Mouse (Mus musculus): ENCODE data around the gene Atp5d.
A peak's percentile ranks its signal among the peaks of the same experiment; 100 is the strongest.

Gene Atp5d

DNA sequence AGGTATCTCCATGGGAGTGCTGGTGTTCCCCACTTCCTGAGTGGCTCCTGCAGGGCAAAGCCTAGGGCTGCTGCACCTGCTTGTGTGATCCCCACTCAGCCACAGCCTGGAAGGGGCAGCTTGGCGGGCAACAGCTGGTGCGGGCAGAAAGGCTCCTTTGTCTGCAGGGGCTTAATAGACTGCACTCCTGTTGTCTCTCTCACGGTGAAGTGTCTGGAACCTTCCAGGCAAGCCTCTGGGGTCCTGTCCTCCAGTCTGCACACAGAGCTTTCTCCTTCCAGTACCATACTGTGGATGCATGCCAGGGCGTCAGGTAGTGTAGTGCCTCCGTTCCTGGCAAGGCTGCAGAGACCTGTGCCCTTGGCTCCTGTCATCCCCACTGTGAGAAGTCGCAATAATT is 19.9 kb upstream of the Atp5d start:
- peak in 1 of 2 experiments; percentile 26 for DNase-seq

GRCm38 (mm10) chr10:80120146-80120545 is 18.3 kb upstream of the Atp5d start:
- DNase-seq = no peak

GRCm38 (mm10) chr10:80121639-80122038 is 16.8 kb upstream of the Atp5d start:
- DNase-seq = no peak

DNA sequence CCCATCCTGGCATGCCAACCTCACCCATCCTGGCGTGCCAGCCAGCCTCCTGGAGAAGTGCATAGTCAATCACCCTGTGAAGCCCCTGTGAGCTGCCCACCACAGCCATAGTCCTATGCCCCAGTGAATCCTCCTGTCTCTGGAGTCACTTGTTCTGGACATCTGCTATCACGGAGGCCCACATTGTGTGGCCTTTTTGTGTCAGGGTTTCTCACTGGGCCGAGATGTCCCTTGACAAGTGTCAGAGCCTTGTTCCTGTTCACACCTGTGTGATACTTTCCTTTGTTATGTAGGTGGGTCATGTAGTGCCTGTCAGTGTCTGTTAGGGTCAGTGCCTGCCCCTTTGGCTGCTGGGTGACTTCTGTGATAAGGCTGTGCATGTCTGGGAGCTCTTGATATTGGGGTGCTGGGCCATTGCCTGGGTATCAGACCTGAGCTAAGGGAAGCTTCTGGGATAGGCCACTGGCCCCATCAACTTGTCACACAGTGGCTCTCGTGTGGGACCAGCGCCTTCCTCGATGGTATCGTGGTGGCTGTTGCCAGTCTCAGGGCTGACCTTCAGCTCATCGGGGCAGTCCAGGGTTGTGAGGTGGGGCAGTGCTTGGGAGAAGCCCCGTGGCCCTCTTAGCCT is 14.4 kb upstream of the Atp5d start:
- no peak for DNase-seq

- no peak for DNase-seq
Measured at GRCm38 (mm10) chr10:80127920-80128319, 10.5 kb upstream of the Atp5d start.

DNA sequence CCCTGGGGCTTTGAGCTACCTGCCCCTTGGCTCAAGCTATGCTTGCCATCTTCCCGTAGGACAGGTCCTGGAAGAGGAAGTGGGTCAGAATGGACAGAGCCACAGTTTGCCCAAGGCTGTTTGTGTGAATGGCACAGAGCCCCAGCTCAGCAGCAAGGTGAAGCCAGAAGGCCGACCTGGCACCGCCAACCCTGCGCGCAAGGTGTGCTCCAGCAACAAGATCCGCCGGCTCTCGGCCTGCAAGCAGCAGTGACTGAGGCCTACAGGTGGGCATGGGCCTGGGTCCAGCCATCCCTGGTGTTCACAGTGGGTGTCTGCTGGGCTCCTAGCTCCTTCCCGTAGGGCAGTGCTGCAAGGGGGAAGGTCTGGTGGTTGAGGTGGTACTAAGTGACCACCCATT is 8.6 kb upstream of the Atp5d start:
- no peak for DNase-seq

DNA sequence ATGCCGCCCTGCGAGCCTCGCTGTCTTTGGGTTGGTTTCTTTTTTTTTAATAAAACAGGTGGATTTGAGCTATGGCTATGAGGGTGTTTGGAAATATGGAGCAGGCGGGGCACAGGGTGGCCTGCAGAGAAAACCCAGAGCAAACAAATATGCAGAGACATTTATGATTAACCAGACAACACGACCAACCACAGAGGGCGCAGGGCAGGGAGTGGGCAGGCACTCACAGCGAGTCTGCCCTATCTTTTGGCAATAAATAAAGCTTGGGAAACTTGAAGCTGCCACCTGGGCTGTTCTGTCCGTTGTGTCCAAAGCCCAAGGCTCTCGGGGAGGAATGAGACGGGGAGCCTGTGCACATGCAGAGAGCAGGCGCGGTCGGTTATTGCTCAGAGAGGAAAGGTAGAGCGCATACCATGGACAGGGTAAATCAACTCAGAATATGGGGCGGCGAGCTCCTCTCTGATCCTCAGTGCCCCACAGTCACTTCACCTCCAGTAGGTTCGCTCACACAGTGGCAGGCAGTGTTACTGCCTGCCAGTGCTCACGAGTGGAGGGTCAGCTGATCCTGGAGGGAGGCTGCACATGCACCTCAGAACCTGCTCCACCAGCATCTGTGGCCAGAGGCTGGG is 7.9 kb upstream of the Atp5d start:
- DNase-seq = no peak

DNA sequence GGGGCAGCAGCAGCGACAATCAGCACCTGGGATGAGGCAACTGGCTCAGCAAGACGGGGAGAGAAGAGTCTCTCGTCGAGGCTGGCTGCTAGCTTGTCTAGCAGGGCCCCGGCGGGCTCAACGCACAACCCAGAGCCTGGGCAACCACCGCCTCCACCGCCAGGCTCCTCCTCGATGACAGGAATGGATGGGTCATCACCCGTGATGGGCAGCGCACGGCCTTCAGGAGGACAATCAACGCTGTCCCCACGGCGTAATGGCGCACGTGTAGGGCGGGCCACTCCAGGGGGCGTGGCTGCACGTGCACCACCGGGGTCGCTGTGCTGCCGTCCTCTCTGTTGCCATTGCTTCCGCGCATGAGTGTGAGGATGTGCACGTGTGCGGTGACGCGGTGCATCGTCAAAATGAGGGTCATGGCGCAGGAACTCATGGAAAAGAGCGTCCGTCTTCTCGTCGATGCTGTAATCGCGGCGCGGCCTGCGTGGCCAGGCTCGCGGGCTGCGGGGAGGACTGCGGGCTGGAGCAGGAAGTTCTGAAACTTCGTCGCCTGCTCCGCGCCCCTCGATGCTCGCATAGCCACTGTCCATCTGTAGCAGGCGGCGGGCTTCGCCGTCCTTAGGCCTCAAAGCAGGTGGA is 7.0 kb upstream of the Atp5d start:
- peak in 1 of 2 experiments; percentile 28 for DNase-seq

- no peak for DNase-seq
Measured at GRCm38 (mm10) chr10:80131952-80132350, 6.5 kb upstream of the Atp5d start.

DNA sequence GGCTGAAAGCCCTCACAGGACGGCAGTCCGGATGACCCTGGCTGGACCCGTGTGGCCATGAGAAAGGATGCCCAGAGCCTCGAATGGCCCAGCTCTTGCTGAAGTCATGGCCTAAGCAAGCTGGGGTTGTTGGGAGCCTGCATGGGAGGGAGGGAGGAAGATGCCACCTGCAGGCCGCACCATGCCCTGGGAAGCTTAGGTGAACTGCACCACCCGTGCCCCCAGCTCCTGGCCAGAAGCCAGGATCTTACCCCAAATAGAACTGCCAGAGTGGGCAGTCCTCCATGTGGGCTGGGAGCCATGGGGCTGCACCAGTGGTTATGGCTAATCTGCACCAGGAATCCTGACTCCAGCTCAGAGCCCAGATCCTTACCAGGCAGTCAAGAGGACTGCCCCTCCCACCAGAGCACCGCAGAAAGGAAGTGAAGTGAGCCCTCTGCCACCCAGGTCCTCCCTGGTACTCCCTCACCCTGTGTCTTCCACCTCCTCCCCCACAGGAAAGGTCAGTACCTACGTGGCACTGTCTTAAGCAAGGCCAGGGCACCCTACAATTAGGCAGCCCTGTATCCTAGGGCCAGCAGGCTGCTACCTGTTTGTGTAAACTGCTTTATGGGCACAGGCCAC is 5.1 kb upstream of the Atp5d start:
- DNase-seq = peak in 1 of 2 experiments; percentile 47

DNA sequence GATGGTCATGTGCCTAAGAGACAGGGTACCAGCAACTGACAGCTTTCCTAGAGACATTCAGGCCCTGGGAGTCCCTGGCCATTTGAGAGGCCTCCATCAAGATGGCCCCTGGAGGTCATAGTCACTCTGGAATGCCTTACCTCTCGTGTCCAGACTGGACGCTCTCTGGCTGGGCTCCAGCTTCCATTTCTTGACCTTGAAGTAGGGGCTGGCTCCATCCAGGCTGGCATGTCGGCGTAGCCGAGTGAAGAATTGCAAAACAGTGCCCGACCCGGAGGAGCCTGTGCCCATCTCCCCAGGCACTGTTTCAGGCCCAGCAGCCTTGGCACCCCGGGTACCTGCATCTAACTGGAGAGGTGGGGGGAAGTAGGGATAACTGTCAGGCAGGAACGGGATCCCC is 4.0 kb upstream of the Atp5d start:
- no peak for DNase-seq

GRCm38 (mm10) chr10:80135161-80135560 is 3.3 kb upstream of the Atp5d start:
- no peak for DNase-seq

GRCm38 (mm10) chr10:80135641-80136040 is 2.8 kb upstream of the Atp5d start:
- no peak for DNase-seq

GRCm38 (mm10) chr10:80136179-80136951 is 2.1 kb upstream of the Atp5d start:
- DNase-seq = peak in 1 of 2 experiments; percentile 26

- DNase-seq = peak in 1 of 2 experiments; percentile 52
Measured at GRCm38 (mm10) chr10:80136952-80137625, 1.3 kb upstream of the Atp5d start.

- DNase-seq = peak in 1 of 2 experiments; percentile 32
Measured at GRCm38 (mm10) chr10:80137626-80138552, 543 bp upstream of the Atp5d start.

DNA sequence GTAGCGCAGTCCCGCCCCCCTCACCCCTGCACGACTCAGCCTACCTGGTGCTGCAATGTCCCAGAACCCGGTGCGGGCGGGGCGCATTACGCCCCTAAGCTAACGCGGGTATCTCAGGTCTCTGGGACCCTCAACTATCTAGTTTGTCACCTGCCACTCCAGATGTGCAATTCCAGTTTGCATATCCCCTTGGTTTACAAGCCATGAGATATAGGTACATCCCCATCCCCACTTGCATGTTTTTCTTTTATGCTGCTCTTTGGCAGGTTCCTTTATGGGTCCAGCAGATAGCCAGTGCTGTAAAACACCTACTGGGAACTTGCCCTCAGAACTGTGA is 975 bp downstream of the Atp5d start:
- DNase-seq = no peak

GRCm38 (mm10) chr10:80139975-80140665 is 1.7 kb downstream of the Atp5d start:
- DNase-seq = no peak

GRCm38 (mm10) chr10:80140666-80141035 is 2.2 kb downstream of the Atp5d start, which contains the start of gene Cbarp:
Gene Cbarp, minus strand, starts transcription at chr10:80140835.
- no peak for DNase-seq

GRCm38 (mm10) chr10:80141243-80141642 is 2.8 kb downstream of the Atp5d start:
- DNase-seq = peak; percentile 94 to 98

Measured in thymus, postnatal 36 days (tissue).